Mouse (Mus musculus) G1E (cell line): ENCODE measurements around the gene 2210011C24Rik.

Experiments used
- CTCF ChIP-seq: IDR thresholded peaks from 2 replicates; pipeline ENCODE4 v1.5.1; 2012; ENCODE audit warnings: low read depth, low read length, inconsistent platforms, mixed read lengths
- GATA1 ChIP-seq: IDR thresholded peaks from 2 replicates; pipeline ENCODE4 v1.6.1; 2012; ENCODE audit warnings: borderline replicate concordance, low read length, inconsistent platforms, mixed read lengths
- POLR2AphosphoS5 ChIP-seq: IDR thresholded peaks from 2 replicates; pipeline ENCODE4 v1.6.1; 2012; ENCODE audit warnings: low read depth, low read length, inconsistent platforms; ENCODE audit not compliant: insufficient replicate concordance
- TAL1 ChIP-seq: conservative IDR thresholded peaks from 2 replicates; pipeline ENCODE4 v1.6.1; 2012; ENCODE audit warnings: low read depth, low read length, inconsistent platforms, mixed read lengths

DNA sequence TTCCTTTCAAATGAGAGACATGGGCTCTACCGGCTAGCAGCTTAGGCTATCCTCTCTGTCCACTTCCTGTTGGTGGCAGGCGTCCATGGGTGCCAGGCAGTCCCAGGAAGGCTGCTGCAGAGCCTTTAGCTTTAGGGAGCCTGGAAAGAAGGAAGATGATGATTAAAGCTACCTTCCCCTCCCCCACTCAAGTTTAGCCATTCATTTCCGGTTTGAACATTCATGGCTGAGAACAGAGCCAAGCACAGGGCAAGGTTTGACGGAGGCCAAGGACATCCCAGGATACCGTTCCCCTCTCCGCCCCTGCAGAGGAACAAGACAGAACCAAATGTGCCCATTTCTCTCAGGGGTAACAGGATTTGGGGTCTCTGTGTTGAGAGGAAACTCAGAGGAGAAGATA, 34.3 kb downstream of the 2210011C24Rik start:
- TF ChIP-seq CTCF, result no peak
- no peak for TF ChIP-seq POLR2AphosphoS5
- no peak for TF ChIP-seq GATA1
- no peak for TF ChIP-seq TAL1
